Mouse (Mus musculus): Measurements from ENCODE around the gene Rab39b. TPM values are rescaled to one million over a fixed set of nuclear protein-coding genes. Genes with fewer than 3 reads are reported as not detected.

Rab39b gene
- polyA plus RNA-seq (2014; fragmentation: Nextera tagmentation; extraction: Ambion mirVana): 0.20 and 0.30 TPM in 2 replicates

- no peak for ATAC-seq (ENCODE audit: insufficient number of reproducible peaks, insufficient read depth, low FRiP score, low read depth)
- H3K4me2 ChIP-seq (ENCODE audit: low read length): peak within 1 kb of the TSS; percentile 65
- H3K36me3 ChIP-seq (ENCODE audit: control insufficient read depth, insufficient read depth, low read length): no peaks in the 10 kb centered on the region
- peak within 1 kb of the TSS; percentile 40 to 50 for H3K4me3 ChIP-seq (ENCODE audit: control insufficient read depth in 1 of 2, insufficient read depth in 1 of 2, low read depth in 1 of 2, low read length in 2 of 2)
- peak within 1 kb of the TSS; percentile 11; the same call in 1 of the 2 replicates for H3K9ac ChIP-seq (ENCODE audit: low read length)
- no peaks in the 10 kb centered on the region for H3K27me3 ChIP-seq (ENCODE audit: control insufficient read depth, insufficient read depth, low read length)
- WGBS: 18% methylated on average over 41 of the region's 41 CpGs
- no peaks in the 10 kb centered on the region; a peak in 1 of 4 replicates for H3K4me1 ChIP-seq (ENCODE audit: control insufficient read depth in 2 of 2, insufficient read depth in 2 of 2, low read length in 2 of 2)
- H3K27ac ChIP-seq (replicated peaks in 1 of 2; ENCODE audit: control insufficient read depth in 1 of 2, insufficient read depth in 1 of 2, low read depth in 2 of 2, low read length in 2 of 2): no peak within 1 kb of the TSS
- H3K9me3 ChIP-seq (ENCODE audit: control insufficient read depth, low read length): no peaks in the 10 kb centered on the region
Measured at GRCm38 (mm10) chrX:75577582-75578324, at the start of gene Rab39b. Gene Rab39b, minus strand, starts transcription at chrX:75578231.

- no peak overlapping the region for H3K4me3 ChIP-seq (ENCODE audit: control insufficient read depth in 1 of 2, insufficient read depth in 1 of 2, low read depth in 1 of 2, low read length in 2 of 2)
- no peaks in the 10 kb centered on the region for H3K36me3 ChIP-seq (ENCODE audit: control insufficient read depth, insufficient read depth, low read length)
- H3K4me1 ChIP-seq (ENCODE audit: control insufficient read depth in 2 of 2, insufficient read depth in 2 of 2, low read length in 2 of 2): no peaks in the 10 kb centered on the region; a peak in 1 of 4 replicates
- no peak overlapping the region for H3K27ac ChIP-seq (replicated peaks in 1 of 2; ENCODE audit: control insufficient read depth in 1 of 2, insufficient read depth in 1 of 2, low read depth in 2 of 2, low read length in 2 of 2)
- no peaks in the 10 kb centered on the region for H3K9me3 ChIP-seq (ENCODE audit: control insufficient read depth, low read length)
- ATAC-seq (ENCODE audit: insufficient number of reproducible peaks, insufficient read depth, low FRiP score, low read depth): no peak
- no peak overlapping the region for H3K9ac ChIP-seq (ENCODE audit: low read length)
- WGBS: 80% methylated on average over 2 of the region's 2 CpGs
- H3K27me3 ChIP-seq (ENCODE audit: control insufficient read depth, insufficient read depth, low read length): no peaks in the 10 kb centered on the region
- no peak overlapping the region for H3K4me2 ChIP-seq (ENCODE audit: low read length)
Measured at GRCm38 (mm10) chrX:75578539-75578938, 508 bp upstream of the Rab39b start.

Other genes with a start within 250 kb of the Rab39b start
- gene Fundc2, start 195.8 kb downstream of the Rab39b start, polyA plus RNA-seq (2014; fragmentation: Nextera tagmentation; extraction: Ambion mirVana): 100 and 108 TPM in 2 replicates
- gene F8, start 195.6 kb downstream of the Rab39b start, polyA plus RNA-seq (2014; fragmentation: Nextera tagmentation; extraction: Ambion mirVana): 3.1 and 4.1 TPM in 2 replicates
- 22.1 and 23.9 TPM in 2 replicates for gene Cmc4, start 161.6 kb downstream of the Rab39b start, polyA plus RNA-seq (2014; fragmentation: Nextera tagmentation; extraction: Ambion mirVana)
- 8.6 and 8.8 TPM in 2 replicates for gene Mtcp1, start 161.6 kb downstream of the Rab39b start, polyA plus RNA-seq (2014; fragmentation: Nextera tagmentation; extraction: Ambion mirVana)
- 49.8 and 50.2 TPM in 2 replicates for gene Brcc3, start 161.6 kb downstream of the Rab39b start, polyA plus RNA-seq (2014; fragmentation: Nextera tagmentation; extraction: Ambion mirVana)
- 156 and 169 TPM in 2 replicates for gene Vbp1, start 63.9 kb downstream of the Rab39b start, polyA plus RNA-seq (2014; fragmentation: Nextera tagmentation; extraction: Ambion mirVana)